Mouse (Mus musculus): ENCODE results near the gene Hyal1. TPM values are rescaled to one million over a fixed set of nuclear protein-coding genes. Genes with fewer than 3 reads are reported as not detected.
"Not testable (repeated sequence)": the region's sequence is repeated elsewhere in the genome, so short reads cannot be mapped to it uniquely, and the experiment has no call there.

The Hyal1 gene
- total RNA-seq, 2 experiments from 2014 or later, result 7.1 TPM; not detected in 1

DNA sequence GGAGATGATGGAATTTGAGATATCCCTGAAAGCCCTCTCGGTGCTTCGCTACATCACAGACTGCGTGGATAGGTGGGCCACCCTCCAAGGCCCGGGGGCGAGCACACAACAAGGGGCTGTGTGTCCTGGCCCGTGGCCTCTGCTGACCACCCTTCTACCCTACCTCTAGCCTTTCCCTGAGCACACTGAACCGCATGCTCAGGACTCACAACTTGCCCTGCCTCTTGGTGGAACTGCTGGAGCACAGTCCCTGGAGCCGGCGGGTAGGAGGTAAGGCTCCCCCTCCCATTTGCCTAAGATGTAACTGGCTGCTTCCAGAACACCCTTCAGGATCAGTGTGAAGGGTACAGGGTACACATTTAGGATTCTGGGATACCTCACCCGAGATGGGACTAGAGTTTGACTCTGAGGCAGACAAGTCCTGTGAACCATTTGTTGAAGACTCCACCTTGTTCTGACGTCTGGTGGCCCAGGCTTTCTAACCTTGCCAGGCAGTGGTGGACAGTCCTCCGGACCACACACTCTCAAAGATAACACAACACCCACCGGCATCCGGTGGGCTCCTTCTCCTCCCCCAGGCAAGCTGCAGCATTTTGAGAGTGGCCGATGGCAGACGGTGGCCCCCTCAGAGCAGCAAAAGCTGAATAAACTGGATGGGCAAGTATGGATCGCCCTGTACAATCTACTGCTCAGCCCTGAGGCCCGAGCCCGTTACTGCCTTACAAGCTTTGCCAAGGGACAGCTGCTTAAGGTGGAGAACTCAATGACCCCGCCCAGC lies 27.2 kb upstream of the Hyal1 start:
- no peak for ATAC-seq (replicated peaks; ENCODE audit: low FRiP score, poor library complexity, severe bottlenecking)

DNA sequence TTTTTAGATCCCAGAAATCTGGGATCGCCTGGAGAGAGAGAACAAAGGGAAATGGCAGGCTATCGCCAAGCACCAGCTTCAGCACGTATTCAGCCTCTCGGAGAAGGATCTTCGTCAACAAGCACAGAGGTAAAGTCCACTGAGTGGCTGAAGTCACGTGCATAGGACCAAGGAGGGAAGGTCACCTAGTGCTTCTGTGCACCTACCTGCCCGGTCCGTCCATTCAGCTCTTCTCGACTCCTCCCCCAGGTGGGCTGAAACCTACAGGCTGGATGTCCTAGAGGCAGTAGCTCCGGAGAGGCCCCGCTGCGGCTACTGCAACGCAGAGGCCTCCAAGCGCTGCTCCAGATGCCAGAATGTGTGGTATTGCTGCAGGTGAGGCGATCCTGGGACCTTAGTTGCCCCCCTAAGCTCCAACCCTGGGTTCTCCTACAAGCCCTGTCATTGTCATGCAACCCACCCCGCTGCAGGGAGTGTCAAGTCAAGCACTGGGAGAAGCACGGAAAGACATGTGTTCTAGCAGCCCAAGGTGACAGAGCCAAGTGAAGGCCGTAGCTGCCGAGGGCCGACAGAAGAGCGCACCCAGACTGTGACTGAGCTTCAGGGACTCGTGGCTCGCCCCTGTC lies 26.1 kb upstream of the Hyal1 start:
- ATAC-seq (replicated peaks; ENCODE audit: low FRiP score, poor library complexity, severe bottlenecking), result no peak

DNA sequence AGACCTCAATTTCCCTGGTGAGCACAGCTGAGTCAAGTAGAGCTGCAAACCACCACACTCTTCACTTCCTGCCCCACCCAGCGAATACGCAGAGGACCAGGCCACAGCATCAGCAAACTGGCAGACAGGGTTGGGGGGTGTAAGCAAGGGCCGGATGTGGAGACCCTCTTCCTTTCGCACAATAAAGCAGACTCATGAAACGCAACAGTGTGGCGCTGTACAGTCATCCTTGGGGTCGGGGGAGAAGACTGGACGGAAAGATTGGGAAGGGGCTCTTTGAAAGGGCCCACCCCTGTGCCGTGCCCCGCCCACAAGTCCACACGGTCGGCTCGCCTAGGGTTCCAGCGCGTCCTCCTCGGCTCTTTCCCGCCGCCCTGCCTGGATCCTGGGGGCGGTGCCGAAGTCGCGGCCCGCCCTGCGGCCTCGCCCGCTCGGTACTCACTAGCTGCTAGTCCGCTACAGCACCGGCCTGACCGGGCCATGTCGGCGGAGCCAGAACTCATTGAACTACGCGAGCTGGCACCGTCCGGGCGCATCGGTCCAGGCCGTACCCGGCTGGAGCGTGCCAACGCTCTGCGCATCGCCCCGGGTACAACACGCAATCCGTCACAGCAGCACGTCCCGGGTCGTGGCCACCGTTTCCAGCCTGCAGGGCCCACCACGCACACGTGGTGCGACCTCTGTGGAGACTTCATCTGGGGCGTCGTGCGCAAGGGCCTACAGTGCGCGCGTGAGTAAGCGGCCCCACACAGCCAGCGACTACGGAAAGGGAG lies 25.4 kb upstream of the Hyal1 start, which contains the start of gene Rassf1:
Rassf1 (plus strand) TSS at position 439 of the 773 bp plus-strand sequence.
- ATAC-seq (replicated peaks; ENCODE audit: low FRiP score, poor library complexity, severe bottlenecking), result peak; percentile 53

DNA sequence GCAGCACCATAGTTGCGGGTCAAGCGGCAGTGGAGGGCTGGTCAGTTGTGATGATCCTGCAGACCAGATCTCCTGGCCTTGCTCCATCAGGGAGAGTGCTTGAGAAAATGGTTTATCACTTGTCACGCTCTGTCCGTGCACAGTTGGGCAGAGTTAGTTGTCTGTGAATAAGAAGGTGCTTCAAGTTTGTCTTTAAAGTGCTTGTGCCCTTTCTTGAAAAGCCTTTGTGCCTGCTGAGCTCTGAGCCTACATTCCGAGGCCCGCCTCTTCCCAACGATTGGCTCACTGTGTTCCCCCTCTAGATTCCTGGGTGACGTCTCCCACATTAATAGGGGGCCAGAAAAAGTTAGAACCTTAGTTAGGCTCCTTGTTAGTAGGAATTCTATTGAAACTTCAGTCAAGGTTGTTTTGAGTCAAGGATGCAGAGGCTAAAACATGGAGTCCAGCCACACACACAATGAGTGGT lies 24.8 kb upstream of the Hyal1 start:
- ATAC-seq (replicated peaks; ENCODE audit: low FRiP score, poor library complexity, severe bottlenecking), result no peak

DNA sequence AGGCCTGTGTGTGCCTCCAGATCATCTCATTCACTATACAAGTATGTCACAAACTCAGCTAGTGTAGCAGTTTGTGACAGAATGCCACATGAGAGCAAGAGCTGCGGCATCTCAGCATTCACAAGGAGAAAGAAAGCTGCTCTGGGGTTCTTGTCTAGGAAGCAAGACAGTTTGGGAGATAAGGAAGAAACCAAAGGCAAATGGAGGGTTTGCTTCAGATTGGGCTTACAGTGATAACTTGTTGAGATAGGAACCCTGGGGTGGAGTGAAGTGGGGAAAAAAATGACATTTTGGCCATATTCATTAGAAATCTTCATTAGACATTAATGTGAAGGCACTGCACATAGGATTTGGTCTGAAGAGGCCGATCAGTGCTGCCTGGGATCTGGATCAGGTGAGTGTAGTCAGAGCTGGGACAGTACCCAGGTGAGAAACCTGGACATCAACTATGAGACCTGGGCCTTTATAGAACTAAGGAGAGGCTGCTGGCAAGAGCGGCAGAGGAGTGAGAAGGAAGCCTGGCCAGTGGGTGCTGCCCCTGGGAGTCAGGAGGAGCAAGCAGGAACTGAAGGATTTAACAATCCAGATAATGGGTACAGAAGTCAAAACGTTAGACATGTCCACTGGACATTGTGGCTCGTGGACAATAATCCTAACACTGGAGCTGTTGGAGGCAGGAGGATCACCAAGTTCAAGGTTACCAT lies 23.9 kb upstream of the Hyal1 start:
- ATAC-seq (replicated peaks; ENCODE audit: low FRiP score, poor library complexity, severe bottlenecking), result no peak

DNA sequence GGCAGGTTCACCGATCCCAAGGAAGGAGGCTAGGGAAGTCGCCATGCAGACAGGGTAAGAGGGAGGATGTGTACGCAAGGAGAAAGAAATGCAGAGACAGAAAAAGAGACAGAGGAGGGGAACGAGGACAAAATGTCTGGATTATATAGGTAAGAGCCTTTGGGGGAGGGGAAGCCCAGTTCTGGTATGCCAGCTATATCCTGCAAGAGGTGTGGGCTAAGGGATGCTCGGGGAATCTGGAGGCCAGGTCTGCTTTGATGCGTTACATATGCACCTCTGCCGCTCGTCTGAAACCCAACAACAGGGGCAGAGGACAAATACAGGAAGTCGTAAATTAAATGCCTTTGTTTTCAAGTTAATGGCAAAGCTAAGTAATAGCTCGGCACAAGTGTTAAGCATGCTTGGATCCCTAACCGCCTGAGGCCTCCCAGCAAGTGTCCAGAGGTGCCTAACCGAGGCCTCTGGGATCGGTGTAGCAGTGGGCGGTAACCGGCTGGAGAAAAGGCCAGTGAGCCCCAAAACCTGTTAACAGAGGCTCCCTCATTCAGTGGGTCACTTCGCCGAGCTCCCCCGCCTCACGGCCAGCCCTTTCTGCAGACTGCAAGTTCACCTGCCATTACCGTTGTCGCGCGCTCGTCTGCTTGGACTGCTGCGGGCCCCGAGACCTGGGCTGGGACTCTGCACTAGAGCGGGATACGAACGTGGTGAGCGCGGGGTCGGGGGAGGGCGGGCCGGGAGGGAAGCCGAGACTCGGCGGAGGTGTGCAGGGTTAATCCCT lies 23.0 kb upstream of the Hyal1 start:
- no peak for ATAC-seq (replicated peaks; ENCODE audit: low FRiP score, poor library complexity, severe bottlenecking)

DNA sequence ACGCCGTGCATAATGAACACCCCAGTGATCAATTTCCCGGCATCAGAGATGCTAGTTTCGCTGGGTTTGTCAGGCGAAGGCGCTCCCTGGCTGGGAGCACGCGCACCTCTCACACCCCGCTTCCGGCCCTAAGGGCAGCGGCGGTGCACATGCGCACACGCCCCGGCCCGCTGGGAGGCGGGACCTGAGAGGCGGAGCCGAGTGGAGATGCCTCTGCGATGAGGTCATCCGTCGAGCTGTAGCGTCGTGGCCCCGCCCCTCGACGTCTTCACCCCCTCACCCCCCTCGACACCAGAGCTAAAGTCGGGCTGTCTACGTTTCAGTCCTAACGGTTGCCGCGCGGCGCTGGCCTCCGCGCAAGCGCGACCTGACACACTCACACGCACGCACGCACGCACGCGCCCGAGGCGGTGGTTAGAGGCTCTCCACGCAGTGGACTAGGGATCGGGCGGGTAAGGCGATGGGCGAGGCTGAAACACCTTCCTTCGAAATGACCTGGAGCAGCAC lies 22.4 kb upstream of the Hyal1 start:
- peak; percentile 89 for ATAC-seq (replicated peaks; ENCODE audit: low FRiP score, poor library complexity, severe bottlenecking)

DNA sequence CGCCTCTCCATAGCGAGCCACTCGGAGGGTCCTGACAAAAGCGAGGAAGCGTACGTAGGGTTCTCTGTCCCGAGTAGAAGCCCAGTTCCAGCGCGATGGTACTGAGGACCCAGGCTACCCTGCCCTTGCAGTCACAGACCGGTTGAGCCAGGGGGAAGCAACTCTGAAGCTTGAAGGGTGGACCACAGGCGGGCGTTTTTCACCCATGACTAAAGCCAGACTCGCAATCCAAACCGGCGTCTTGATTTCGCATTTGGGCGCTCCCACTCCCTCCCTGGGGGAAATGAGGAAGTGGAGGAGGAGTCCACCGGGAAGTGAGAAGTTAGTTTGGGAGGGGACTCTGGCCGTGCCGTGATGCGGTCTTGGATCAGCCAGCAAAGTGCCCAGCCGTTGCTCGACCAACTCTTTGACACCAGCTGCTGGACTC lies 21.7 kb upstream of the Hyal1 start:
- 0 out of 2 replicates have a peak, but pooled peaks have one; percentile 1 for ATAC-seq (replicated peaks; ENCODE audit: low FRiP score, poor library complexity, severe bottlenecking)

DNA sequence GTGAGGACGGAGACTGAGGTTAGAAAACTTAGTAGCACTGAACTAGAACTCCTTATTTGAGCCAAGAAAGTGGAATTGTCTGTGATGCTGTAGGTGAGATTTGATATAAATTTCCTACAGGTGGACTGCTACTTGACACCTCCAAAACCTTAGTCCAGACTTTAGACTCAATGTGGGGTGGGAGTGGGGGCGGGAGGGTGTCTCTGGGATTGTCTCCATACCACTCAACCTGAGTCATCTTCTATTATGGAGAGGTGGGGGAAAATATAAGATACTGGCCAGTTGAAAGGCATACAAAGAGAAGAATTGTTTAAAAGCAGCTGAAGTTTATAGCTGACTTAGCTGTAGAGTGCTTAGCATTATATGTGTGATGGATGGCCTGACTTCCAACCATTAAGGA lies 21.0 kb upstream of the Hyal1 start:
- ATAC-seq (replicated peaks; ENCODE audit: low FRiP score, poor library complexity, severe bottlenecking), result no peak

DNA sequence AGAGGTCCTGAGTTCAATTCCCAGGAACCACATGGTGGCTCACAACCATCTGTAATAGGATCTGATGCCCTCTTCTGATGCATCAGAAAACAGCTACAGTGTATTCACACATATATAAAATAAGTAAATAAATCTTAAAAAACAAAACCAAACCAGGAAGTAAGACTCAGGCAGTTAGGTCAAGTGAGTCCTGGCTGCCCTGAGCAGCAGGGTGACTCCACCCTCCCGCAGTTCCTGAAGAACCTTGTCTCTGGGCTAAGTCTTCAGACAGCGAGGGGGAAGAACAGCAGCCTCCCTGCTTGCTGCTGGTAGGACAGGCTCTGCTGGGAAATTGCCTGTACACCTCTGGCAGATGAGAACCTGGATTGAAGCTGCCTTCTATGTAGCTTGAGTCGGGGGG lies 20.4 kb upstream of the Hyal1 start:
- no peak for ATAC-seq (replicated peaks; ENCODE audit: low FRiP score, poor library complexity, severe bottlenecking)

DNA sequence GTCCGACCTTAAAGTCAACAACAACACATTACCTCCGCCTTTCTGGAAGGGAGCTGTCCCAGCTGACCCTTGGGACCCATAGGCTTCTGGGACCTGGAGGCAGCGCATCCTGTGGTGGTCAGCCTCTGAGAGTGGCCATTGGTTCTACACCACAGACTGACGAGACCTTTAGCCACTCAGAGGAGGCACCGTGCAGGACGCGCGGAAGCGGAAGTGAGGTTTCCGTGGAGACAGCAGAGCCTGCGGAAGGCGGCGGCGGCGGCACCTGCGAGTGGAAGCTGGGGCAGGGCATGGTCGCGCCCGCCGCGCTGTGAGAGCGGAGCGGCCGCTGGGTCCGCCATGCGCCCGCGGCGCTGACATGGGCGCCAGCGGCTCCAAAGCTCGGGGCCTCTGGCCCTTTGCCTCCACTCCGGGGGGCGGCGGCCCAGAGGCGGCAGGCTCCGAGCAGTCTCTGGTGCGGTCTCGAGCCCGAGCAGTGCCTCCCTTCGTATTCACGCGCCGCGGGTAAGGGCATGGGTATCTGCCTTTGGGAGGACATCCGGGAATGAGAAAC lies 13.6 kb upstream of the Hyal1 start, which contains the start of gene Tusc2:
Tusc2 (plus strand) TSS at position 227 of the 553 bp plus-strand sequence.
- peak; percentile 90 for ATAC-seq (replicated peaks; ENCODE audit: low FRiP score, poor library complexity, severe bottlenecking)

DNA sequence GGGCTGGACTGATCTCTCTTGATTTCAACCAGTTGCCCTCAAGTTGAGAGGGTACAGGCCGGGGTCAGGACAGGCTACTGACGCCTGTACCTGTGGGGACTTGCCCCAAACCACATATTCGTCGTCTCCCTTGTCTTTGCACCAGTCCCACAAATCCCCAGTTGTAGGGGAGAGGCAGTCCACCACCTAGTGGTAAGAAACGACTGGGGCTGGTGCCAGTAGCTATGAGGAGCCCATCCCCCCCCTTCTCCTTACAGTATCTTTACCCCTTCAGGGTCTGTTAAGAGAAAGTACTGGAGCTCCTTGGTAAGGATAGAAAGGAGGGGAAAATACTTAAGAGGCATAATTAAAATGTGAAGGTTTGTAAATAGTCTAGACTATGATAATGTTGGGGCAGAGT lies 11.2 kb upstream of the Hyal1 start:
- ATAC-seq (replicated peaks; ENCODE audit: low FRiP score, poor library complexity, severe bottlenecking), result not testable (repeated sequence)

DNA sequence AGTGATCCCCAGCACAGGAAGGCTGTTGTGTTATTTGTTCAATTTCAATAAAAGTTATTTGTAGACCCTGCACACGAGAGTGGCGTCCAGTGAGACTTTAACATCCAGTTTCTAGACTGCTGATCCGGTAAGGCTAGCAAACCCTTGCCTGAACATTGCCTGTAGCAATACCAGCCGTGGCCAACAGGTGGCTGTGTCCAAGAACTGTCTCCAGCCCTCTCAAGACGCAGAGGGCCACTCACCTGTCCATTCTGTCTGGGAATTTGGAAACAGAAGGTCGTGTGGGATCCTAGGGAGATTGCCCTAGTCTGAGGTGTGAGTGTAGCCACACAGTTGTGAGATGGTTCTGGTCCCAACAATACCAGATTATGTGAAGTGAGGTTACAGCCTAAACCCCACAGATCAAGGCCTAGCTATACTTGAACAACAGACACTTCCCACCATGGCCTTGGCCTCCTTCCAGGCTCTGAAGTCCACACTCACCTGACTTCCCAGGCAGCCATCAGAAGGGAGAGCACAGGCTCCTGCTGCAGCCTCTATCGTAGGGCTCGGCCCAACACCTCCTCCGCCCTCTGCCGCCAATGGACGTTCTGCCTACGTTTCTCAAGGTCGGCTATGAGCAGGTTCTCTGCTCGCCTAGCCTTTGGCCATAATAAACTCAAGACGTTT lies 10.6 kb upstream of the Hyal1 start:
- ATAC-seq (replicated peaks; ENCODE audit: low FRiP score, poor library complexity, severe bottlenecking), result 0 out of 2 replicates have a peak, but pooled peaks have one; percentile 36

DNA sequence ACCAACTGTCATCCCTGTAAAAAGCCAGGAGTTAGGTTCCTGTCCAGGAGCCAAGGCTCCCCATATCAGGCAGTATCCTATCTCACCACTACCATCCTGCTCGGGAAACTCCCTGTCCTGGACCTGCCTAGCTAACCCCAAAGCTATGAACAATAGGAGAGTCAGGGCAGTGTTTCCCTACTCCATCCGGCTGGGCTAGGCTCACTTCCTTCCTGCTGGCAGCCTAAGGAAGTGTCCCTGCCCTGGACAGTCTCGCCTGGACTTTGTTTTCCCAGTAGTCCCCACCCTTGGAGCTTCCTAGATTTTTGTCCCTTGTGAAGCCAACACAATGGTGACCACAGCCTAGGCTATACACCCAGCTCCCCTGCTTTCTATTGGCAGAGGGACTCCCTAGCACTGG lies 9.9 kb upstream of the Hyal1 start:
- no peak for ATAC-seq (replicated peaks; ENCODE audit: low FRiP score, poor library complexity, severe bottlenecking)

DNA sequence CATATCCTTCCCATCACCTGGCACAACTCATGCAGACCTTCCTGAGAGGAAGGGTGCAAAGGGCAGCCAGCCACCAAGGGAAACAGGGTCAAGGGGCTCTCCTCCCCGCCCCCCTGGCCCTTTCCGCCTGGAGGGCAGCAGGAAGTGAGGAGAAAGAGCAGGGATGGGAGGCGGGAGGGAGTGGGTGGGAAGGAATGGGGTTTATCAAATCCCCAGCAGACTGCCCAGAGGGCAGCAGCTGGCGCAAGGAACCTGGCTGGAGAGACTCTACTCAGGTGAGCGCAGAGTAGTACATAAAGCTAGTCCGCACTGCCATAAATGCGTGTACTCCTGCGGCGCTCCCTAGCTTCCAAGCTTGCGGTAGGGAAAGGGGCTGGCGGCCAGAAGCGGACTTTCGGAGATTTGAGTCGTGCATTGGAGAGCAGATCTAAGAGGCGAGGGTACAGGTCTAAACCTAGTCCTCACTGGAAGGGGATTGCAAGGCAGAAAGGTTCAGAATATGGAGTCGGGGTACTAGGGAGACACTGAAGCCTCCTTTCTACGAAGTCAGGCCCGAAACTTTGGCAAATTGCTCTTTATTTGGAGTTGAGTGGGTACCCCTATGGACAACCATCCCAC lies 8.9 kb upstream of the Hyal1 start, which contains the start of gene Hyal2:
Hyal2 (plus strand) TSS at position 244 of the 618 bp plus-strand sequence.
- no peak for ATAC-seq (replicated peaks; ENCODE audit: low FRiP score, poor library complexity, severe bottlenecking)

DNA sequence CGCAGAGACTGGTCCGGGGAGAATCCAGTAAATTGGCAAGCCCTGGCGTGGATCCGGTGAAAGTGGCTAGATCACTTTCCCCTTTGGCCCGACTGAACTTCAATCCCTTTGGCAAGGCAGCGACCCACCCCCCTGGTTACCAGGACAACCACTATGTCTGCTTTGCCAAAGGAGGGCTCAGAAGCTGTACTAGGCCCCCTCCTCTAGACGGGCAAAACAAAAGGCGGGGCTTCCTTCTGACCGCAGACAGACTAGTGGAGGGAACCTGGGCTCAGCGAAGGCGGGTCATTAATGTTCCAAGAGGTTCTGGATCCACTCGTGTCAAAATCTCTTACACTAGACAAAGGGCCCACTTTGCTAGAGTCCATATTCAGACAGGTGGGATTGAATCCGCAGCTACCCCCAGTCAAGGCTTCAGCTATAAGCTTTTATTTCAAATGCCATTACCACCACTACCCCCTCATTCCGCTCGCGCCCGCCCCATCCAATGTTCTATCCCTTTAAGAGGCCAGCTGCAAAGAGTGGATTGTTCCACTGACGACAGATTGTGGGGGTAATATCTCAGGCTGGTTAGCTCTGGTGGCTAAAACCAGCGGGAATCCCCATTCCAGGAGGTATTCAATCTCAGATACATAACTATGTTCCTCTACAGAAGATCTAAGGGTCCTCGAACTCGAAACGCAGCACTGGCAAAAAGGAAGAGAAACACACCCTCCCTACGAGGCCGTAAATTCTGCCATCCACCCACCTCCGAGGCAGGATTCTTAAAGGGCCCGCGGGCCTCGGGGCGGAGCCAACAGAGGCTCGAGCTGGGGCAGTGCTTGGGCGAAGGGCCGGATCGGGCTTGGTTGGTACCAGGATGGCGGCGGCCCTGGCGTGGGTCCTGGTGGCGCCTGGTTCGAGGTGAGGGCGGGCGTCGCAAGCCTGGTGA lies 8.1 kb upstream of the Hyal1 start:
- ATAC-seq (replicated peaks; ENCODE audit: low FRiP score, poor library complexity, severe bottlenecking), result peak; percentile 76
